Mouse (Mus musculus): ENCODE measurements around the gene Ramp1. TPM values are rescaled to one million over a fixed set of nuclear protein-coding genes. Genes with fewer than 3 reads are reported as not detected.

Gene Ramp1
- 184 and 191 TPM in 2 replicates for total RNA-seq (2015)
- 174 and 180 TPM in 2 replicates for total RNA-seq (2017)

- peak; percentile 48 for ATAC-seq (replicated peaks; ENCODE audit: poor library complexity)
Observed at GRCm38 (mm10) chr1:91179533-91180173, at the start of gene Ramp1. TSS of gene Ramp1 (plus strand) at chr1:91179822.

- ATAC-seq (replicated peaks; ENCODE audit: poor library complexity) = no peak
Observed at GRCm38 (mm10) chr1:91137036-91137435, 42.6 kb upstream of the Ramp1 start.

GRCm38 (mm10) chr1:91144813-91145212 lies 34.8 kb upstream of the Ramp1 start, which contains the start of gene Rbm44:
TSS of gene Rbm44 (plus strand) at chr1:91145089.
- peak; percentile 82 for ATAC-seq (replicated peaks; ENCODE audit: poor library complexity)

GRCm38 (mm10) chr1:91151509-91151908 lies 28.1 kb upstream of the Ramp1 start:
- peak; percentile 50; the same call in 1 of the 2 replicates for ATAC-seq (replicated peaks; ENCODE audit: poor library complexity)

GRCm38 (mm10) chr1:91166798-91167197 lies 12.8 kb upstream of the Ramp1 start:
- no peak for ATAC-seq (replicated peaks; ENCODE audit: poor library complexity)

- ATAC-seq (replicated peaks; ENCODE audit: poor library complexity) = peak; percentile 65
Observed at GRCm38 (mm10) chr1:91169157-91169556, 10.5 kb upstream of the Ramp1 start.

GRCm38 (mm10) chr1:91174796-91175195 lies 4.8 kb upstream of the Ramp1 start:
- peak; percentile 38 for ATAC-seq (replicated peaks; ENCODE audit: poor library complexity)

- ATAC-seq (replicated peaks; ENCODE audit: poor library complexity) = peak; percentile 62
Observed at GRCm38 (mm10) chr1:91176026-91176425, 3.6 kb upstream of the Ramp1 start.

- ATAC-seq (replicated peaks; ENCODE audit: poor library complexity) = no peak
Observed at GRCm38 (mm10) chr1:91176871-91177270, 2.8 kb upstream of the Ramp1 start.

- ATAC-seq (replicated peaks; ENCODE audit: poor library complexity) = peak; percentile 68
Observed at GRCm38 (mm10) chr1:91179086-91179485, 536 bp upstream of the Ramp1 start.

- 0 out of 2 replicates have a peak, but pooled peaks have one; percentile 0 for ATAC-seq (replicated peaks; ENCODE audit: poor library complexity)
Observed at GRCm38 (mm10) chr1:91180174-91180565, 548 bp downstream of the Ramp1 start.

GRCm38 (mm10) chr1:91180723-91181122 lies 1.1 kb downstream of the Ramp1 start:
- no peak for ATAC-seq (replicated peaks; ENCODE audit: poor library complexity)

- ATAC-seq (replicated peaks; ENCODE audit: poor library complexity) = no peak
Observed at GRCm38 (mm10) chr1:91181261-91181660, 1.6 kb downstream of the Ramp1 start.

GRCm38 (mm10) chr1:91181784-91182450 lies 2.3 kb downstream of the Ramp1 start:
- ATAC-seq (replicated peaks; ENCODE audit: poor library complexity) = no peak

GRCm38 (mm10) chr1:91183305-91183704 lies 3.7 kb downstream of the Ramp1 start:
- ATAC-seq (replicated peaks; ENCODE audit: poor library complexity) = no peak

GRCm38 (mm10) chr1:91186677-91187076 lies 7.1 kb downstream of the Ramp1 start:
- ATAC-seq (replicated peaks; ENCODE audit: poor library complexity) = peak; percentile 18

- ATAC-seq (replicated peaks; ENCODE audit: poor library complexity) = peak; percentile 59
Observed at GRCm38 (mm10) chr1:91187315-91187714, 7.7 kb downstream of the Ramp1 start.

- peak; percentile 74 for ATAC-seq (replicated peaks; ENCODE audit: poor library complexity)
Observed at GRCm38 (mm10) chr1:91187786-91188640, 8.4 kb downstream of the Ramp1 start.

GRCm38 (mm10) chr1:91188851-91189460 lies 9.3 kb downstream of the Ramp1 start:
- ATAC-seq (replicated peaks; ENCODE audit: poor library complexity) = no peak

GRCm38 (mm10) chr1:91192184-91192583 lies 12.6 kb downstream of the Ramp1 start:
- ATAC-seq (replicated peaks; ENCODE audit: poor library complexity) = no peak

GRCm38 (mm10) chr1:91193242-91193641 lies 13.6 kb downstream of the Ramp1 start:
- ATAC-seq (replicated peaks; ENCODE audit: poor library complexity) = no peak

Measured in megakaryocyte progenitor cell, adult 5-6 weeks (primary cell).